Mouse (Mus musculus) heart, embryonic 11.5 days (tissue): ENCODE data around the gene Wapl. TPM values are rescaled to one million over a fixed set of nuclear protein-coding genes. Genes with fewer than 3 reads are reported as not detected.

Experiments used
- ATAC-seq: fragments of 200-750 bp; cut with Nextera tagmentation; replicated peaks from 2 replicates; pipeline ENCODE4 v1.8.0; 2017; ENCODE audit warnings: moderate library complexity; ENCODE audit not compliant: insufficient number of reproducible peaks, low FRiP score, low TSS enrichment
- H3K27ac ChIP-seq: fragments of 300-500 bp; sonication (generic); 2 replicates; pipeline ENCODE4 v1.5.1; 2014; ENCODE audit warnings: mild to moderate bottlenecking, low read depth, low read length
- H3K27me3 ChIP-seq: fragments of 300-500 bp; sonication (generic); 2 replicates; pipeline ENCODE4 v1.6.1; 2014; ENCODE audit warnings: mild to moderate bottlenecking, low read length, mixed read lengths; ENCODE audit not compliant: control insufficient read depth, insufficient read depth
- H3K36me3 ChIP-seq: fragments of 300-500 bp; sonication (generic); 2 replicates; pipeline ENCODE4 v1.6.1; 2014; ENCODE audit warnings: mild to moderate bottlenecking, low read length, moderate library complexity, mixed read lengths; ENCODE audit not compliant: control insufficient read depth, insufficient read depth
- H3K4me1 ChIP-seq: fragments of 300-500 bp; sonication (generic); 2 replicates; pipeline ENCODE4 v1.6.1; 2014; ENCODE audit warnings: low read length; ENCODE audit not compliant: control insufficient read depth, insufficient read depth
- H3K4me2 ChIP-seq: fragments of 300-500 bp; sonication (generic); 2 replicates; pipeline ENCODE4 v1.6.1; 2014; ENCODE audit warnings: mild to moderate bottlenecking, moderate library complexity
- H3K4me3 ChIP-seq: fragments of 300-500 bp; sonication (generic); 2 replicates; pipeline ENCODE4 v1.5.1; 2014; ENCODE audit warnings: low read depth, low read length
- H3K9ac ChIP-seq: fragments of 300-500 bp; sonication (generic); 2 replicates; pipeline ENCODE4 v1.6.1; 2014; ENCODE audit warnings: mild to moderate bottlenecking, low read depth, low read length, moderate library complexity
- H3K9me3 ChIP-seq: fragments of 300-500 bp; sonication (generic); replicated peaks from 2 replicates; pipeline ENCODE4 v1.6.1; 2016; ENCODE audit warnings: low read length; ENCODE audit not compliant: control insufficient read depth
- WGBS: fragments of 180-500 bp; shearing (Covaris S2); extraction: QIAGEN DNeasy Blood & Tissue Kit; methylation state at CpG from one replicate; pipeline ENCODE4 v1.1.7; 2014; ENCODE audit not compliant: insufficient replicate concordance; 5-methylcytosine and 5-hydroxymethylcytosine counted together
- polyA plus RNA-seq: library from polyadenylated mRNA; unstranded; fragments of >200 nt; fragmentation: Nextera tagmentation; extraction: Ambion mirVana; gene quantifications from 2 replicates; pipeline ENCODE4 v1.2.1, GENCODE M21; 2014

The Wapl gene
- polyA plus RNA-seq, 1 experiment from 2014 or later: 23.7 TPM

DNA sequence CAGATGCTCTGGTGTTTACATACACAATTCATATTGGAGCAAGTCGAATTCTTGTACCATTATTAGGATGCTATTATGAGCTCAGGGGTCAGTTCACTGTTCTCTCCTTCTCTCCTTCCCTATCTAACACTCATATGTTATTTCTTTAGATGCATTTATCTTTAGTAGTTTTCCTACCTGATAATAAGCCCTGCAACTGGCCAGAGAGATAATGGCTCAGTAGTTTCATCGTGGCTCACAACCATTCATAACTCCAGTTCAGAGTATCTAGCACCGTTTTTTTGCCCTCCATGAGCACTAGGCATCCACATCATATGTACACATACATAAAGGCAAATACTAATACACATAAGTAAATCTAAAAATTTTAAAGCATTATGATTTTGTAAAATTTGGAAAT lies 44.4 kb downstream of the Wapl start:
- Histone ChIP-seq H3K4me3 (no peak overlapping the region), H3K9me3 (no peaks in the 10 kb centered on the region), H3K36me3 (peaks cover 4% of the 10 kb centered on the region), H3K4me2 (no peak overlapping the region), H3K4me1 (no peaks in the 10 kb centered on the region), H3K9ac (no peak overlapping the region), H3K27ac (no peak overlapping the region), H3K27me3 (no peaks in the 10 kb centered on the region)
- ATAC-seq: no peak
- WGBS: 74% methylated on average over 3 of the region's 3 CpGs

DNA sequence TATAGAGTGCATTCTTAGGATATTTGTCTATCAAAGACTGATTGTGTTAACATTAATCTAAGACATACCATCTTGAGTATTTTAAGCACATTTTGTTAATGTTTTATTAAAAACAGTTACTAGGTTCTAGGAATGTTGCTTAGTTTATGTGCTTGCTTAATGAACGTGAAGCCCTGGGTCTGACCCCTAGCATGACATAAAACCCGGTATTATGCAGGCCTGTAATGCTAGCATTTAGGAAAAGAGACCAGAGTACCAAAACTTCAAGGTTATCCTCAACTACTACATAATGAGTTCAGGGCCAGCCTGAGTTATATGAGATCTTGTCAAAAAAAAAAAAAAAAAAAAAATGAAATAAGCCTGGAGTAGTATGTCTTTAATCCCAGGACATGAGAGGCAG lies 54.0 kb downstream of the Wapl start:
- H3K9me3 ChIP-seq: no peaks in the 10 kb centered on the region
- H3K4me2 ChIP-seq: no peak overlapping the region
- H3K4me3 ChIP-seq: no peak overlapping the region
- H3K9ac ChIP-seq: no peak overlapping the region
- H3K27me3 ChIP-seq: no peaks in the 10 kb centered on the region
- H3K27ac ChIP-seq: no peak overlapping the region
- WGBS: 92% methylated on average over 2 of the region's 2 CpGs
- no peak for ATAC-seq
- peaks cover 9% of the 10 kb centered on the region; the same call in 1 of the 2 replicates for H3K36me3 ChIP-seq
- no peaks in the 10 kb centered on the region for H3K4me1 ChIP-seq

DNA sequence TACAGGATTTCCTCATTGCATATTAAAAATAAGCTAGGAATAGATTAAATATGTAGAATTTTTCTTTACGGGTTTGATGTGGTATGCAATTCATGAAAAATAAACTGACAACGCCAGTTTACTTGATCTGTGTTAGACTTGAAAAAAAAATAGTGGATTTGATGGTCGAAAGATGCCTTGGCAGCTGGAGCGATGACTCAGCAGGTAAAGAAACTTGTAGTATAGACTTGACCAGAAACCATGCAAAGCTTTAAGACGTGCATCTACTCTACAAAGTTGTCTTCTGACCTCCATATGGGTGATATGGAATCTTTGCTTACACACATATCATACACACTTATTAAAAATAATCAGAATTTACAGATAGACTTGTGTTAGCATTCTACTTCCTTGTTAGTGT lies 61.7 kb downstream of the Wapl start:
- H3K4me1 ChIP-seq: no peaks in the 10 kb centered on the region
- H3K4me3 ChIP-seq: no peak overlapping the region
- WGBS: 91% methylated on average over 5 of the region's 5 CpGs
- no peak overlapping the region for H3K27ac ChIP-seq
- H3K4me2 ChIP-seq: no peak overlapping the region
- no peaks in the 10 kb centered on the region for H3K9me3 ChIP-seq
- H3K36me3 ChIP-seq: peaks cover 4% of the 10 kb centered on the region; the same call in 1 of the 2 replicates
- ATAC-seq: no peak
- H3K9ac ChIP-seq: no peak overlapping the region
- H3K27me3 ChIP-seq: no peaks in the 10 kb centered on the region

DNA sequence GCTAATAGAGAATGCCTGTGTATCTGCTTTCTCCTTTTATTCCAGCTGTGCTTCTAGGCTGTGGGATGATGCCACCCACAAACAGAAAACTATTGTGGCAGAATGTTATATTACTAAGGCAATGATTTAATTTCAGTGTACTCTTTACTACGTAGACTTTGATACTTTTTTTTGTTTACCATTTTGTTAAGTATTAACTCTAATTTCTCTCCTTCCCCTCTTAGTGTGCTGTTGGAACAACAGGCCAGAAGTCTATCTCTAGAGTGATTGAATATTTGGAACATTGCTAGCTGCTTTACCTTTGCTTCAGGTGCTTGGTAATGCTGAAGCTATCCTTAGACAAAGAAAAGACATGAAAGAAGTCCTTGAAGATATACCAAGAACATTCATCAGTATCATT lies 71.7 kb downstream of the Wapl start:
- Histone ChIP-seq H3K4me2 (no peak overlapping the region), H3K36me3 (peaks cover 24% of the 10 kb centered on the region; the same call in 1 of the 2 replicates), H3K27me3 (no peaks in the 10 kb centered on the region), H3K9me3 (no peaks in the 10 kb centered on the region), H3K4me3 (no peak overlapping the region), H3K9ac (no peak overlapping the region), H3K4me1 (no peaks in the 10 kb centered on the region), H3K27ac (no peak overlapping the region)
- ATAC-seq: no peak
- 98% methylated on average over 1 of the region's 1 CpGs for WGBS

DNA sequence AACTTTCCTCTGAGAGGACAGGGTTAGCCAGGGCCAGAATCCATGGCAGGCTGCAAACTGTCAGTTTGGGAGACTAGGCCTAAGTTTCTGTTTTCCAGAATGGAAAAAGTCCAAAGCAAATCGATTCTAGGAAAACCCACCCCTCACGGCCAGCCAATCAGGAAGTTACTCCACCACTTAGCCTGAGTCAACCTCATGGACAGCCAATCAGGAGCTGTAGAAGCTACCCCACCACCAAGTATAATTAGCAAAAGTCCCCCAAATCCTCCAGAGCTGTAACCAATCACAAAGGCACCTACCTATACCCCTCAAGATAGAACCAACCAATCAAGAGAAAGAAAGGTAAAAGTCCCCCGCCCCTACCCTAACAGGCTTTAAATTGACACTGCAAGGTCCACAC lies 82.0 kb downstream of the Wapl start:
- H3K4me2 ChIP-seq: no peak overlapping the region
- no peak overlapping the region for H3K9ac ChIP-seq
- H3K9me3 ChIP-seq: no peaks in the 10 kb centered on the region
- H3K4me1 ChIP-seq: no peaks in the 10 kb centered on the region
- 63% methylated on average over 3 of the region's 3 CpGs for WGBS
- H3K27ac ChIP-seq: no peak overlapping the region
- no peaks in the 10 kb centered on the region for H3K36me3 ChIP-seq
- H3K4me3 ChIP-seq: no peak overlapping the region
- no peaks in the 10 kb centered on the region for H3K27me3 ChIP-seq
- ATAC-seq: no peak

DNA sequence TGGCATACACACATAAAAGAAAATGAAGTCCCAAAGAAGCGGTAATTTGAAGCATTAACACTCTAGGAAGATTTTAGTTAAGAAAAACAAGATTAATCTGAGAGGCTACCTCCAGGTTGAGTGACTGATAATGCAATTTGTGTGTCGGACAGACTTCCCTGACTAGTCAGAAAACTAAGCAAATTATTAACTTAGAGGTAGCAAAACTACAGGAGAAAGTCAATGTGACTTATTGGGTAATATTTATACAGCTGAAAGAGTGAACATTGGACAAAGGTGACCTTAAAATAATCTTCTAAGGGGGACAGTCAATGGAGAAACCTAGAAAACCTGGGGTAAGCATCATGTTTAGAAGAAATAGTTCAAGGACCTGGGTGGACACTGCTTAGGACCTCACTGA lies 86.2 kb downstream of the Wapl start:
- no peaks in the 10 kb centered on the region for H3K27me3 ChIP-seq
- no peak overlapping the region for H3K4me3 ChIP-seq
- no peaks in the 10 kb centered on the region for H3K9me3 ChIP-seq
- H3K9ac ChIP-seq: no peak overlapping the region
- 70% methylated on average over 2 of the region's 2 CpGs for WGBS
- no peaks in the 10 kb centered on the region for H3K4me1 ChIP-seq
- H3K4me2 ChIP-seq: no peak overlapping the region
- no peak overlapping the region for H3K27ac ChIP-seq
- no peak for ATAC-seq
- H3K36me3 ChIP-seq: no peaks in the 10 kb centered on the region

DNA sequence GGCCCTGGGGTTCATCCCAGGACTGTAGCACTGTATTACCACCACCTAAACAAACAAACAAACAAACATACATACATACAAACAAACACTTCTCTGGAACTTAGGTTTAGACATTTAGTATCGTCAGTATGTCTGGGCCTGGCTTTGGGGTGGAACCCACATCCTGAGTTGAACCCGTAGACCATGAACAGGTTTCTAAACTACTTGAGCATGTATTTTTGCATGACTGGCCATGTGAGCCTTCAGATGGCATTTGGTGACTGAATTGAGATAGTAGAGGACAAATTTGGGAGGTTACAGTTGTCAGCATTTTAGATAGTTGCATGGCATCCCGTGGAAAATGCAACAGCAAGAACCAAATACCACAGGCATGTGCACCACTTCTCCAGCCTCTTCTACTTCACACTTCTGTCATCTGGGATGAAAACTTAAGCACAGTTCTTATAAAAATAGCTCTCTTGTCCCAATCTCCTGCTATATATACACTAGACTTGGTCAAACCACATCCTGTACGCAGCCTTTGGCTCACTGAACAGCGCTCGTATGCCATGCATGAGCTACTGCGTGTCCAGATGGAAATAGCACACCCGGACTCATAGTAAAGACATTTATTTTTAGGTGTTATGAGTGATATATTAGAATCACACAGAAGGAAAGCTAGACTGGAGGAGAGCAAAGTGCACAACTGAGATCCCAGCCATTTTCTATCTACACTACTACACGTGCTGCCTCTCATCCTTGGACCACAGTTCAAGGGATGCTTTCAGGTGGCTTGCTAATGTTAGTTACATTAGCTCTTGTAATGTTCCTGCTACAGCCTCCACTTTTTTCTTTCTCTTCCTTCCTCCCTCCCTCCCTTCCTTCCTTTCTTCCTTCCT lies 87.6 kb downstream of the Wapl start:
- H3K4me1 ChIP-seq: no peaks in the 10 kb centered on the region
- H3K27ac ChIP-seq: no peak overlapping the region
- no peak for ATAC-seq
- 89% methylated on average over 9 of the region's 9 CpGs for WGBS
- no peak overlapping the region for H3K9ac ChIP-seq
- no peaks in the 10 kb centered on the region for H3K27me3 ChIP-seq
- H3K9me3 ChIP-seq: no peaks in the 10 kb centered on the region
- no peak overlapping the region for H3K4me3 ChIP-seq
- no peaks in the 10 kb centered on the region for H3K36me3 ChIP-seq
- H3K4me2 ChIP-seq: no peak overlapping the region

DNA sequence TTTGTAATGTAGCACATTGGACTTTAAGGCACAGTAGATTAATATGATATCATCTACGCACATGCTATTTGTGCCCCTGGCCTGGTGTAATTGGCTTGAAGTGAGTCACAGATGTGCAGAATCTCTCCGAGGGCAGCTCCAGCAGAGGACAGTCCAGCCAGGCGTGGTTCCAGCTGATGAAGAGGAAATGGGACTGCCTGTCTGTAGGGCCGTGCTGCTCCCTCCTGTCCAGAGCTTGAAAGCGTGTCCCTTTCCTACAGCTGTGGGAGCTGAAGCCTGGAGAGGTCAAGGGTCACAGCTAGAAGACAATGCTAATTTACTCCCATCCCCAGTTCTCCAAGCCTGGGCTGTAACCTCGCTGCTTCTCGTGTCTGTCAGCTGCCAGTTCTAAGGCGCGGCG lies 89.0 kb downstream of the Wapl start:
- WGBS: 56% methylated on average over 10 of the region's 10 CpGs
- Histone ChIP-seq H3K27me3 (no peaks in the 10 kb centered on the region), H3K27ac (no peak overlapping the region), H3K4me2 (no peak overlapping the region), H3K4me1 (no peaks in the 10 kb centered on the region), H3K4me3 (no peak overlapping the region), H3K9ac (no peak overlapping the region), H3K36me3 (no peaks in the 10 kb centered on the region), H3K9me3 (no peaks in the 10 kb centered on the region)
- ATAC-seq: no peak
